Mouse (Mus musculus): ENCODE measurements at regions not wholly inside any gene's neighbourhood (a gene's known extent, or its start where the extent isn't known, plus 50 kb on each side); places are given as distances from the start of the nearest gene placed in this dataset.
"Not testable (repeated sequence)": the region's sequence is repeated elsewhere in the genome, so short reads cannot be mapped to it uniquely, and the experiment has no call there.

DNA sequence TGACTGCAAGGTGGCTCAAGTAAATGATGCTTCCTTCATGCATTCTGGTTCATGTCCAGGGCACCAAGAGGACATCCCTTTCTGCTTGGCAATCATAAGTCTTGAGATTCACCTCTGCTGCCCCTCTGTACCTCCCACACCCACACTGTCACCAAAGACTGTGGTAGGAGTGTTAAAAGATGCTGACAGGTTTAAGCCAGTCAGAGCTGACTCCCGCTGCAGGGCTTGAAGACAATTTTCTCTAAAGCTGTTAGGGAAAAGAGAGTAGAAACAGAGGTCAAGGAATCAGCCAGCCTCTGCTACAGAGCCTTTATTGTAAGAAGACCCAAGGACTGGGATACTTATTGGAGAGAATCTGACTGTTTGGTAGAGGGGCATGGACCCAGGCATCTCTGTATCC, 254.7 kb downstream of the 1810013L24Rik start:
- Histone ChIP-seq H3K4me2 (ENCODE audit: low read length) (no peak overlapping the region), H3K4me3 (ENCODE audit: low read depth, low read length) (no peak overlapping the region), H3K27me3 (replicated peaks; ENCODE audit: control insufficient read depth, insufficient read depth, low read length) (no peaks in the 10 kb centered on the region), H3K4me1 (replicated peaks; ENCODE audit: control insufficient read depth, insufficient read depth, low read length) (no peaks in the 10 kb centered on the region), H3K27ac (ENCODE audit: low read depth) (no peak overlapping the region), H3K9ac (ENCODE audit: low read length) (no peak overlapping the region), H3K9me3 (ENCODE audit: control insufficient read depth, low read length) (no peaks in the 10 kb centered on the region), H3K36me3 (ENCODE audit: control insufficient read depth, insufficient read depth, low read length) (no peaks in the 10 kb centered on the region)
- ATAC-seq (replicated peaks; ENCODE audit: low FRiP score, low TSS enrichment, low read depth) = no peak
- DNase-seq (ENCODE audit: low spot score) = no peak
- 80% methylated on average over 1 of the region's 1 CpGs for WGBS

DNA sequence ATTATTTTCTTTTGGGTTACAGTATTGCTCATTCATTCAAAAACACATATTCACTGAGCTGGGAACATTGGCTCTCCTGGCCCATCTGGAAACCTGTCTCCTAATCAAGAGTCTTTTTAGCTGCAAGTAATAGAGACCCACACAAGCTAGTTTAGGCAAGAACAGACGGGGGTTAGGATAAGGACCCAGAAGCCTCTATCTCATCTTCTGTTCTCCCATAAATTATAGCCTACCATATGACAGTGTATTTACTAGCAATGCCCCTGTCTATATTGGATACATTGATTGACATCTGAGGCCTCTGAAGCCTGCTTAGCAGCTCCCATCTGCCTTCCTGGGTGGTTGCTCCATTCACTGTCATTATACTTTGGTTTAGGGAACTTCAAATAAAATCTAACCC, 255.2 kb downstream of the 1810013L24Rik start:
- WGBS = 71% methylated on average over 1 of the region's 1 CpGs
- H3K27ac ChIP-seq (ENCODE audit: low read depth) = no peak overlapping the region
- no peaks in the 10 kb centered on the region for H3K4me1 ChIP-seq (replicated peaks; ENCODE audit: control insufficient read depth, insufficient read depth, low read length)
- no peak overlapping the region for H3K4me2 ChIP-seq (ENCODE audit: low read length)
- no peaks in the 10 kb centered on the region for H3K9me3 ChIP-seq (ENCODE audit: control insufficient read depth, low read length)
- no peaks in the 10 kb centered on the region for H3K27me3 ChIP-seq (replicated peaks; ENCODE audit: control insufficient read depth, insufficient read depth, low read length)
- H3K9ac ChIP-seq (ENCODE audit: low read length) = no peak overlapping the region
- no peak overlapping the region for H3K4me3 ChIP-seq (ENCODE audit: low read depth, low read length)
- ATAC-seq (replicated peaks; ENCODE audit: low FRiP score, low TSS enrichment, low read depth) = no peak
- no peak for DNase-seq (ENCODE audit: low spot score)
- no peaks in the 10 kb centered on the region for H3K36me3 ChIP-seq (ENCODE audit: control insufficient read depth, insufficient read depth, low read length)

- ATAC-seq (replicated peaks; ENCODE audit: low FRiP score, low TSS enrichment, low read depth) = no peak
Observed at GRCm38 (mm10) chr16:9085977-9086376, 256.1 kb downstream of the 1810013L24Rik start.

GRCm38 (mm10) chr16:9091790-9092189, 261.9 kb downstream of the 1810013L24Rik start:
- H3K27ac ChIP-seq (ENCODE audit: low read depth) = no peak overlapping the region
- no peak overlapping the region for H3K4me3 ChIP-seq (ENCODE audit: low read depth, low read length)
- no peaks in the 10 kb centered on the region for H3K9me3 ChIP-seq (ENCODE audit: control insufficient read depth, low read length)
- no peaks in the 10 kb centered on the region for H3K36me3 ChIP-seq (ENCODE audit: control insufficient read depth, insufficient read depth, low read length)
- H3K4me2 ChIP-seq (ENCODE audit: low read length) = no peak overlapping the region
- H3K4me1 ChIP-seq (replicated peaks; ENCODE audit: control insufficient read depth, insufficient read depth, low read length) = no peaks in the 10 kb centered on the region
- no peaks in the 10 kb centered on the region for H3K27me3 ChIP-seq (replicated peaks; ENCODE audit: control insufficient read depth, insufficient read depth, low read length)
- no peak for DNase-seq (ENCODE audit: low spot score)
- no peak overlapping the region for H3K9ac ChIP-seq (ENCODE audit: low read length)
- no peak for ATAC-seq (replicated peaks; ENCODE audit: low FRiP score, low TSS enrichment, low read depth)
- 77% methylated on average over 6 of the region's 6 CpGs for WGBS

More at GRCm38 (mm10) chr16:9085977-9086376, 256.1 kb downstream of the 1810013L24Rik start:
- DNase-seq (ENCODE audit: low spot score) = no peak
- Histone ChIP-seq H3K4me2 (ENCODE audit: low read length) (no peak overlapping the region), H3K27me3 (replicated peaks; ENCODE audit: control insufficient read depth, insufficient read depth, low read length) (no peaks in the 10 kb centered on the region), H3K36me3 (ENCODE audit: control insufficient read depth, insufficient read depth, low read length) (no peaks in the 10 kb centered on the region), H3K9ac (ENCODE audit: low read length) (no peak overlapping the region), H3K4me3 (ENCODE audit: low read depth, low read length) (no peak overlapping the region), H3K27ac (ENCODE audit: low read depth) (no peak overlapping the region), H3K9me3 (ENCODE audit: control insufficient read depth, low read length) (no peaks in the 10 kb centered on the region), H3K4me1 (replicated peaks; ENCODE audit: control insufficient read depth, insufficient read depth, low read length) (no peaks in the 10 kb centered on the region)
- WGBS = 88% methylated on average over 5 of the region's 5 CpGs

- Histone ChIP-seq H3K27ac (ENCODE audit: low read depth) (no peak overlapping the region), H3K9ac (ENCODE audit: low read length) (no peak overlapping the region), H3K4me1 (replicated peaks; ENCODE audit: control insufficient read depth, insufficient read depth, low read length) (no peaks in the 10 kb centered on the region), H3K27me3 (replicated peaks; ENCODE audit: control insufficient read depth, insufficient read depth, low read length) (no peaks in the 10 kb centered on the region), H3K9me3 (ENCODE audit: control insufficient read depth, low read length) (no peaks in the 10 kb centered on the region), H3K36me3 (ENCODE audit: control insufficient read depth, insufficient read depth, low read length) (no peaks in the 10 kb centered on the region), H3K4me2 (ENCODE audit: low read length) (no peak overlapping the region), H3K4me3 (ENCODE audit: low read depth, low read length) (no peak overlapping the region)
- ATAC-seq (replicated peaks; ENCODE audit: low FRiP score, low TSS enrichment, low read depth) (no peak), DNase-seq (ENCODE audit: low spot score) (no peak)
- WGBS = 39% methylated on average over 11 of the region's 11 CpGs
Observed at GRCm38 (mm10) chr16:9092191-9092848, 262.4 kb downstream of the 1810013L24Rik start.

- no peak for ATAC-seq (replicated peaks; ENCODE audit: low FRiP score, low TSS enrichment, low read depth)
- Histone ChIP-seq H3K27me3 (replicated peaks; ENCODE audit: control insufficient read depth, insufficient read depth, low read length) (no peaks in the 10 kb centered on the region), H3K4me2 (ENCODE audit: low read length) (no peak overlapping the region), H3K4me1 (replicated peaks; ENCODE audit: control insufficient read depth, insufficient read depth, low read length) (no peaks in the 10 kb centered on the region), H3K9ac (ENCODE audit: low read length) (no peak overlapping the region), H3K9me3 (ENCODE audit: control insufficient read depth, low read length) (no peaks in the 10 kb centered on the region), H3K36me3 (ENCODE audit: control insufficient read depth, insufficient read depth, low read length) (no peaks in the 10 kb centered on the region), H3K4me3 (ENCODE audit: low read depth, low read length) (no peak overlapping the region), H3K27ac (ENCODE audit: low read depth) (no peak overlapping the region)
- WGBS = 17% methylated on average over 2 of the region's 2 CpGs
- DNase-seq (ENCODE audit: low spot score) = no peak
Observed at GRCm38 (mm10) chr16:9093593-9093992, 263.7 kb downstream of the 1810013L24Rik start.

- ATAC-seq (replicated peaks; ENCODE audit: low FRiP score, low TSS enrichment, low read depth) = no peak
- WGBS = 52% methylated on average over 5 of the region's 5 CpGs
Observed at GRCm38 (mm10) chr16:9094201-9094600, 264.3 kb downstream of the 1810013L24Rik start.

DNA sequence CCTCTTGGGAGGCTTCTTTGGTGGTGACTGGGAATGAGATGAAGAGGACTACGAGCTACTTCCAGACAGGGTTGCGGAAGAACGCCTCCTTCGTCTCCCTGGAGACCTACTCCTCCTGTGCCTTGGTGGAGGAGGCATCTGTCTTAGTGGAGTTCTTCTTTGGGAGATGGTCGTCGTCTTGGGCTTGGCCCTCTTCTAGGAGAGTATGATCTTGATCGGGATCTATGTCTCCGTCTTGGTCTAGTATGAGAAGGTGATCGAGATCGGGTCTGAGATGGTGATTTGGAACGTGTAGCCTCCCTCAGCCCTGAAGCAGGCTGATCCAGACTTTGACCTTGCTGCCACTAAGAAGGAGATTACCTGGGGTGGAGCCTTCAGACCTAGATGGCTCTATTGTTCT, 276.3 kb downstream of the 1810013L24Rik start:
- Histone ChIP-seq H3K4me2 (ENCODE audit: low read length) (no peak overlapping the region), H3K4me3 (ENCODE audit: low read depth, low read length) (no peak overlapping the region), H3K4me1 (replicated peaks; ENCODE audit: control insufficient read depth, insufficient read depth, low read length) (no peaks in the 10 kb centered on the region), H3K27me3 (replicated peaks; ENCODE audit: control insufficient read depth, insufficient read depth, low read length) (no peaks in the 10 kb centered on the region), H3K9ac (ENCODE audit: low read length) (no peak overlapping the region), H3K27ac (ENCODE audit: low read depth) (no peak overlapping the region), H3K36me3 (ENCODE audit: control insufficient read depth, insufficient read depth, low read length) (no peaks in the 10 kb centered on the region), H3K9me3 (ENCODE audit: control insufficient read depth, low read length) (no peaks in the 10 kb centered on the region)
- no peak for DNase-seq (ENCODE audit: low spot score)
- ATAC-seq (replicated peaks; ENCODE audit: low FRiP score, low TSS enrichment, low read depth) = no peak
- 90% methylated on average over 11 of the region's 11 CpGs for WGBS

More at GRCm38 (mm10) chr16:9094201-9094600, 264.3 kb downstream of the 1810013L24Rik start:
- Histone ChIP-seq H3K9ac (ENCODE audit: low read length) (no peak overlapping the region), H3K4me1 (replicated peaks; ENCODE audit: control insufficient read depth, insufficient read depth, low read length) (no peaks in the 10 kb centered on the region), H3K9me3 (ENCODE audit: control insufficient read depth, low read length) (no peaks in the 10 kb centered on the region), H3K4me3 (ENCODE audit: low read depth, low read length) (no peak overlapping the region), H3K4me2 (ENCODE audit: low read length) (no peak overlapping the region), H3K36me3 (ENCODE audit: control insufficient read depth, insufficient read depth, low read length) (no peaks in the 10 kb centered on the region), H3K27me3 (replicated peaks; ENCODE audit: control insufficient read depth, insufficient read depth, low read length) (no peaks in the 10 kb centered on the region), H3K27ac (ENCODE audit: low read depth) (no peak overlapping the region)
- DNase-seq (ENCODE audit: low spot score) = no peak

GRCm38 (mm10) chr16:9106676-9107075, 276.8 kb downstream of the 1810013L24Rik start:
- not testable (repeated sequence) for ATAC-seq (replicated peaks; ENCODE audit: low FRiP score, low TSS enrichment, low read depth); H3K4me2 ChIP-seq (ENCODE audit: low read length); H3K27me3 ChIP-seq (replicated peaks; ENCODE audit: control insufficient read depth, insufficient read depth, low read length); H3K9me3 ChIP-seq (ENCODE audit: control insufficient read depth, low read length); H3K4me1 ChIP-seq (replicated peaks; ENCODE audit: control insufficient read depth, insufficient read depth, low read length); H3K9ac ChIP-seq (ENCODE audit: low read length); H3K4me3 ChIP-seq (ENCODE audit: low read depth, low read length); H3K27ac ChIP-seq (ENCODE audit: low read depth); H3K36me3 ChIP-seq (ENCODE audit: control insufficient read depth, insufficient read depth, low read length); DNase-seq (ENCODE audit: low spot score)
- WGBS = 90% methylated on average over 7 of the region's 8 CpGs
